Mouse (Mus musculus): Measurements from ENCODE around the gene Smurf1.

Smurf1 gene

DNA sequence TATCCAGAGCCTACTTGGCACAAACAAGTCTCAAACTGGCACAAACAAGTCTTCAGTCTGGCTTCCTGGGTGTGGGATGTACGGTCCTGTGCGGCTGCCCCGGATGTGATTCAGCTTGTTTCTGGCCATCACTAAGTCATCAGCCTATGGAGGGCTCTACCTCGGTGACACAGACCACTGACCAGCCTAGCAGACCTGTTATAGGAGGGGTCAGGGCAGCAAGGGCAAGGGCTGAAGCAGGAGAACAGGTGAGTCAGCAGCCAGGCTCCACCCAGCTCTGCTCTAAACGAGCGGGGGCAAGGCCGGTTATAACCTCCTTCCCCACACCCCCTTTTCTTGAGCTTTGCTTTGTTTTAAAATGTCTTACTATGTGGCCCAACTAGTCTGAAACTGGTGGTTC lies 11.2 kb downstream of the Smurf1 start:
- no peak for DNase-seq

DNA sequence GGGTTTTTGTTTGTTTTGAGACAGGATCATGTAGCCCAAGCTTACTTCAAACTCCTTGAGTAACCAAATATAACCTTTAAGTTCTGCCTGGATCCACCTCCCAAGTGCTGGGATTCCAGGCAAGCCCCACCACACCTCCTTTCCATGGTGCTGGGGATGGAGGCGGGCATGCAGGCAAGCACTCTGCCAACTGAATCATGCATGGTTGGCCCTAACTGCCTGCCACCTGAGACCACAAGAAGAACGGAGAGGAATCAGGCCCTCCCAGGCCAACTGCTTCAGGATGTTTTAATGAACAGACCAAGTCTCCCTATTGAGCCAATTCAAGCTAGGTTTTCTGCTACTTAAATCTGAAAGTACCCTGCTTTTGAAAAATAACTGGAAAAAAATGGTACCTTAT lies 13.1 kb downstream of the Smurf1 start:
- no peak for DNase-seq

DNA sequence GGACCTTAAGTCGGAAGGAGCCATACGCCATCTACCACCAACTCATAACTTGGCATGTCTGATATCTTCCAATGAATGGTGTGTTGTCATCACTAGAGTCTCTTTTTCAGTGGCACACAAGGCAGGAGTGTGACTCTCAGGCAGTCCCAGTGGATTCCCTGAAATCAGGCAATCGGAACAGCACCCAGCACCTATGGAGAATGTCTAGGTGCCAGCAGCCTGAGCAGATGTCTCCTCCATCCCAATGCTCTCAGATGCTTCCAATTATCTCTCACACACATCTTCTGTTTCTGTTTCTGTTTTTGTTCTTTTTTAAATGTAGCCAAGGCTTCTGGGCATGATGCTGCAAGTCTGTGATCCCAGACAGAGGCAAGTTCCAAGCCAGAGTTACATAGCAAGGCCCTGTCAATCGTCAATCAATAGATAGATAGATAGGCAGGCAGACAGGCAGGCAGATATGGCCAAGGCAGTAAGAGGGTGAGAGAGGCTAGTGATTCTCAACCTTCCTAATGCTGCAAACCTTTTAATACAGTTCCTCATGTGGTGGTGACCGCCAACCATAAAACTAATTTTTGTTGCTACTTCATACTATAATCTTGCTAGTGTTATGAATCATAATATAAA lies 15.1 kb downstream of the Smurf1 start:
- no peak for DNase-seq

DNA sequence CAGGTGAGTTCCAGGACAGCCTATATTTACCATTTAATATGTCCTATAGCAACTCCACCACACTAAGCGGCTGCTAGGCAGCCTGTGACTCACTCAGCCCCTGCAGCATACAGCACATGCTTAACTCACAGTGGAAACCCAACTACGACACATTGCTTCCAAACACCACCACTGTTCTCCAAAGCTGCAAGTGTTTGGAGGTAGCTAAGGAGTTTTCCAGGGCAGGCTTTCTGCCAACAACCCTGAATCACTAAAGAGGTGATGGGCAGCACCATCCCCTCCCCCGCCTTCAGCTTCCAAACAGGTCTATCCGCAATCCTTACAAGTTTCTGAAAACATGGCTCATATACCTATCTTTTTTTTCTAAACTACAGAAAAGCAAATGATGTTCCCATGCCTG lies 15.8 kb downstream of the Smurf1 start:
- DNase-seq, result no peak

DNA sequence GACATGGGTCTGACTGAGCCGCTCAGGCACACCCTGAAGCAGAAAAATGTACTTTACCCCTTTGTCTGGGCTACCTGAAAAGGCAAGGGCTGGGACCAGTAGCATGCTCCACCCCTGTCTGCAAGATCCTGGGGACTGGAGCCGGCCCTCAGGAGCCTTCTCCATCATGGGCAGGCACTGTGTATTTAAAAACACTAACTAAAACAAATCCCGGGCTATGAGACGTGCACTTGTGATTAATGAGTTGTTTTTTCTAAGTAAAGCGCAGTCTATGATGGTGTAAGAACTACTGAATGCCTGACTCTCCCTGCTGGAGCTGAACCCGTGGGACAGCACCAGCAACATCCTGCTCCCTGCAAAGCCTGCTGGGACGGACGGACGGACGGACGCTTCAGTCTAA lies 17.2 kb downstream of the Smurf1 start:
- DNase-seq, result no peak

DNA sequence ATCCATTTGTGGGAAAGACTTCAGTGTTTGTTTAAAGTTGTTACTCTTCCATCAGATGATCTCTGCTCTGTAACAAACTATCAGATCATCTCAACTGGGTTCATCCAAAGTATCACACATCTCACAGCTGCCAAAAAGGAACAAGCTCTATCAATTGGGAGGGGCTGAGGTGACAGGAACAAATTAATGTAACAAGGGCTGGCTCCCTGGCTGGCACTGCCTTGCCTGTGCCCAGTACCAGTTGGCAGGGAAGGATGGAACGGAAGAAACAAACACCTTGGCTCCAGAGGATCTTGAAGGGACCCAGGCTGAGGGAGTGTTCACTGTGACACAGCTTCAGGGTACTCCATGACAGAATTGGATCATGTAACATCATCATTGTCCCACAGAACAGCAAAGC lies 17.6 kb downstream of the Smurf1 start:
- DNase-seq, result no peak

DNA sequence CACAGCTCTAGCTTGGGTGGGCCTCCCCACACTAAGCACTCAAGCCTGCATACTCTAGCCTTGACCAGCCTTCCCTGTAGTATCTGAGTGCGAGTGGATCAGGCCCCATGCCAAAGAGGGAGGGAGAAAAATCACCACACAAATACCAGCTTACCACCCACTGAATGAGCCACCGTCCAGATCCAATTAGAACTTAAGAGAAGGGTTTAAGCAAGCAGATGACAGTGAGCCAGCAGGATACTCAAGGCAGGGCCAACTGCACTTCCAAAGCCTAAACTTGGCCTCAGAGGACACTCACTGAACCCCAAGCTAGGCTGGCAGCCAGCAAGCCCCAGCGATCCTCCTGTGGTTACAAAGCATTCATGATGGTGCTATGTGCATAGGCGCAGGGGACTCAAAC lies 19.6 kb downstream of the Smurf1 start:
- DNase-seq, result peak; percentile 37

DNA sequence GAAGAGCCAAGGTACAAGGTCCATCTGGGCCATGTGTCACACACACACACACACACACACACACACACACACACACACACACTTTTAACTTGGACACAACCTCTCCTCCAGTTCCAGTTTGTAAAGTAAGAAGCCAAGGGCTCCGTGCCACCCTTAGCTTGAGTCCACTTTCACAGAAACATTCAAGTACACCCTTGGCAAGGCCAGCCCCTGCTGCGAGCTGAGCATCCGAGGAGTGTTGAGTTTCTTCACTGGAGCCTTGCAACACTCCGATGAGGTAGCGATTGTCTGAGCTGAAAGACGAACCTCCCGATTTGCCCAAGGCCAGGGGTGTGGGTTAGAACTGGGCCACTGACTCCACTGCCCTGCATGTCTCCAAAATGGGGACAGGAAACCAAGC lies 20.7 kb downstream of the Smurf1 start:
- no peak for DNase-seq

DNA sequence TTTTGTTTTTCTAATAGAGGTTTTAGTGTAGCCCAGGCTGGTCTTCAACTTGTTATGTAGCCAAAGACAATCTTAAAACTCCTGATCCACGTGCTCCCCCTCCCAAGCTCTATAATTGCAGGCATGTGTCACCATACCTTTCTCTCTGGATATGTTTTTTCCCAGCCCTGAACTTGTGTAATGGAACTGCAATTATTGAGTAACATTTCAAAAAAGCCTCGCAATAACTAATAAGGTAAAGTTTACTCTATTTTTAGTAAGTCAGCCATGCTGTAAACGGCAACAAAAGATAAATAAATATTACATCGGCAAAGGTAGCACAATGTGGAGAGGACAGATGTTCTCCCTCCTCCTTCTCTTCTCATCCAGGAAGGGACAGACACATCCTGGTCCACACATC lies 21.3 kb downstream of the Smurf1 start:
- DNase-seq, result no peak

DNA sequence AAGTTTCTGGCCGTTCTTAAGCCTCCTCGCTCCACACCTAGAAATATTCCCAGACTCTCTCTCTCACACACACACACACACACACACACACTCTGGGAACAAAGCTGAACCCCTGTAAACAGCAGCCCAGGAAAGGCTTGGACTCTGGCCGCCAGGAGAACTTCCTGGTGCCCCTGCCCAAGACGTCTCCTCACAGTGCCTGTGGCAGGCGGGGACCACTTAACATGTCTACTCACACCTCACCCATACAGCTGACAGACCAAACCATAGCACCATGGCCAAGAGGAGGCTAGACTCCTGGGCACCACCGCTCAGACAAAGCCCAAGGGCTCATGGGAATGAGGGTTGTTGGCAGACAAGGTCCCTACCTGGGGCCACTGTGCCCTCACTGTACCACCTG lies 22.3 kb downstream of the Smurf1 start:
- DNase-seq, result no peak

DNA sequence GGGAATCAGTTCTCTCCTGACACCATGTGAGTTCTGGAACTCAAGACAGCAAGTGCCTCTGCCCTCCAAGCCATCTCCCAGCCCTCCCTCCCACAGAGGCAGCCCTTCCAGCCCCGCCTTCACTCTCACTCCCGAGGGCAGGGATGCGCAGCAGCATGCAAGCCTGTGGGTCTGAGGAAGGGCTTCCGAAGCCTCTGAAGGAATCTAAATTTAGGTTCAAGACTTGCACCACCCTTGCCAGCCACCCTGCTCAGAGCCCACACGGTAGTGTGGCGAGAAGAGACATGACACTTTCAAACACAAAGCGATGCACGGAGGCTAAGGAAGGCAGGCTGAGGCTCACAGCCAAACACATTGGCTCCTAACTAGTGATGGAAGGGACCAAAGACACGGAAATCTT lies 23.2 kb downstream of the Smurf1 start:
- no peak for DNase-seq

DNA sequence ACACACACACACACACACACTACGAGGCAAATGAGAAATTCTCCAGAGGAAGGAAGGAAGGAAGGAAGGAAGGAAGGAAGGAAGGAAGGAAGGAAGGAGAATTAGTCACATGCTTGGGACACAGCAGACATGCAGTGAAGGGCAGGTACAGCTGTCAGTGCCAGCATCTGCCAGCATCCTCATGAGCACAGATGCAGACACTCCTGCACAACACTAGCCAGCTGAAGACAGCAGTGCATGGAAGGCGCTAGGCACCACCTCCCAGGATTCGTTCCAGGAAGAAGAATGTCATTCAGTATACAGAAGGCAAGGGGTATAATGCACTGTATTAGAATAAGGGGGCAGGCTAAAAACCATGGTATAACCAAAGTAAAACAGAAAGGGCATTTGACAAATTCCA lies 24.7 kb downstream of the Smurf1 start:
- DNase-seq, result no peak

DNA sequence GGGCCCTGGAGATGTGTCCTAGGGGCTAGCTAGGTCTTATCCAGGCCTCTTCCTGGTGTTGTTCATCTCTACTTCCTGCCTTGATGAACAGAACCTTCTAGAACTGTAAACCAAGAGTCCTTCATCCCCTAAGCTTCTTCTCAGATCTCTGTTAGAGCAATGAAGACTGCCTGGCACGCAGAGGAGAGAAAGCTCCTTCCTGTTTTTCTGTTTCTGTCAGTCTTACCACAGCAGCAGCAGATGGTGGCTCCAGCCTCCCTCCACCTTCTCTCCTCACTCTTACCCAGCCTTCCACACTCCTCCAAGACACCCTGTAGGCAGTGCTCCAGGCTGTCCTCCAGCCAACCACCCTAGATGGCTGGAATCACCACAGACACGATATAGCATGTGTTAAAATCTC lies 28.3 kb downstream of the Smurf1 start:
- no peak for DNase-seq

DNA sequence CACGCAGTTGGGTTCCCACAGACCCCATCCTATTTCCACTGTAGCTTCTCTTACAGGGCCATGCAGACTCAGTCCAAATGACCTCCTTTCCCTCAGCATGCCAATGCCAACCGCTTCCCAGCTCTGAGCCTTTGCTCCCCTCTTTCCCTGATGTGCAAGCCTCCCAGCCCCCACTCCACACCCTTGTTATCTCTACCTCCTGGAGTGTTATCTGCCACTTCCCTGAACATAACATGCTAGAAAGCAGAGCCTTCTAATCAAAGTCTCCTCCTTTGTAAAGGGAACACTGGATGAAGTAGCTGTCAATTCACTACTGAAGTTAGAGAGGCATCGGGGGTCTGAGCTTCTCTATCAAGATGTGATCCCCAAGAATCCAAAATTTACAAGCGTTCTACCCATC lies 32.2 kb downstream of the Smurf1 start:
- DNase-seq, result no peak

DNA sequence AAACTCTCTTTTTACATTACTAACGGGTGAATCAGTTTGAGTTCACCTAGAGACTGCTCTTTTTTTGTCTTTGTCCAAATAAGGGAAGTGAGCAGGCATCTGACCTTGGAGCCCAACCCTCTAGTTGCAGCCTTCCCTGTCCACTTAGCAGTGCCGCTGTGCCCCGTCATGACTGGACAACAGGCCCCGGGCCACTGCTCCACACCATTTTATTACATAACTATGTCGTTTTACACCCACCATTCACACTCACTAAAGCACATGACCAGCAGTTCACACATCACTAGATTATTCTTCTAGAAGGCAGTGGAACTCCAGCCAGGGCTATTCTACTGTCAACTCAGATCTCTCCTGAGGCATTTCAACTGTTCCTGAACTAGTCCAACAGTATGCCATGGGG lies 33.8 kb downstream of the Smurf1 start:
- no peak for DNase-seq

DNA sequence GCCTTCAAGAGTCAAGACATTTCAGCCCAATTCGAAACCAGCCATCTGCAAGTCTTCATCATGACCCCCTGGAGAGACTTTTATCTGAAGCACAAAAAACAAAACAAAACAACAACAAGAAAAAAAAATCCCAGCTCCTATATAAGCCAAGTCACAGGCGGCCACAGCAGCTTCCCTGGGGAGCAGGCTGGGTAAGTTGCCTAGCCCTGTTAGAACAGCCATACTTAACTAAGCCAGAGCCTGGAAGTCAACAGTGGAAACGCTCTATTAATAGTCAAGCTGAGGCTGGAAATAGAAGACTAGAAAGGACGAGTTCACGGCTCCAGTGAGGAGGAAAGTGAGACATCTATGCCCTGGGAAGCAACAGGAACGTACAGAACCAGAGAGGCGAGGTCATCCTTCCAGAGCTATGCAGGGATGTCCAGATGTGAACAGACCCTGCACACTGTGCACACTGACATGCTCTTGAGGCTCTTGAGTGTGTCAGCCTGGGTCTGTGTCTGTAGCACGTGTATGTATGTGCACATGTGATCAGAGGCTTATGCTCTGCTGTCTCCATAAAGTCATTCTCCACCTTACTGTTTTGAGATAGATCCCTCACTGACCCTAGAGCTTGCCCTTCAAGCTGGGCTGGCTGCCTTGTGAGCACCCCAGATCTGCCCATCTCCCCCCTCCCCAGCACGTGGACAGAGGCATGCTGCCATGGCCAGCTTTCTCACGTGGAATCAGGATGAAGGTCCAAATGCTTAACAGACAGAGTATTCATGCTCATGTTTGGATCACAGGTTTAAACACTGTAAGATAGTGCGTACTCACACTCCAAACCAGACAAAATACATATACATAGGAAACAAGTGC lies 36.6 kb downstream of the Smurf1 start:
- DNase-seq, result no peak

DNA sequence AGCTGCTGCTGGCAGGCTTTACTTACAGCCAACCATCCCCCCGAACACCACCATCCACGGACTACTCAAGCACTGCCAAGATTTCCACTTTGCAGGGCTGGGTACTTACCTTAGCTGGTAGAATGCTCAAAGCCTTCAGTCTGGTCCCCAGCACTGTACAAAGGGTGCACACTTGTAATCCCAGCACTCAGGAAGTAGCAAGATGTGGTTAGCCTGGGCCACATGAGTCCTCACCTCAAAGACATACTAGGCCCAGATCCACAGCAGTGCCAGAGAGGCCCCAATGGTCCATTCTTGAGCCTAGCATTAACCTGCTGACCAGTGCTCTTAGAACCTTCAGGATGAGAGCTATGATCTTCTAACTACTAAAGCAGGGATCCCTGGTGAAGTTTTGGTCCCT lies 39.4 kb downstream of the Smurf1 start:
- DNase-seq, result no peak

DNA sequence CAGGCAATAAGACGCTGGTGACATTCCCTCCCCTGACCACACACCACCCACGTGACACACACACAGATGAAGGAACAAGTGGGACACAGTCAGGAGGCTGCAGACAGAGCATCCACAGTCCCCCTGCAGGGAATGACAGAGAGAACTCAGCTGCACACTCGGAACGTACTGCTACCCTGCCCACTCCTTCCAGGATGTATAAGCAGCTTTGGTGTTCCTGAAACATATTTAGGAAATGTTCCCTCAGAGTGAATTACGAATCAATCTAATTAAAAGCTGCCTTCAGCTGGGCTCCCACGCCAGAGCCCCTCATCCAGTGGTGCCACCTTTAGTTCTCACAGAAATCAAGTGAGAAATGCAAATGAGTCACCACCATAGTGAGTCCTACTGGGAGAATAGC lies 42.3 kb downstream of the Smurf1 start:
- DNase-seq, result no peak

DNA sequence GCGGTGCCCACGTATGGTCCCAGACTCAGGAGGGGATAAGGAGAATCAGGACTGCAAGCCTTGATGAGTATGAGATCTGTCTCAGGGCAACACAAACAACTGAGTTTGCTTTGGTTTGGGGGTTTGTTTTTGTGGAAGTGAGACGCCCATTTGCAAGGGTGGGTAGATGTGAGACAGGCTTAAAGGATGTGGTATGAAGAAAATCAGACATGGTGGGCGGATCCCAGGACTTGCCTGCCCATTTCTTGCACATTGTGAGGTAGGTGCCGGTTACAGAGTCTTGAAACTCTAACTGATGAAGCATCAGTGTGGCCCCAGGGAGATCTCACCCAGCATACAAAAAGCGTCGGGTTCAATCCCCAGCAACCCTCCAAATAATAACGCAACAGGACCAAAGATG lies 45.9 kb downstream of the Smurf1 start:
- DNase-seq, result no peak

DNA sequence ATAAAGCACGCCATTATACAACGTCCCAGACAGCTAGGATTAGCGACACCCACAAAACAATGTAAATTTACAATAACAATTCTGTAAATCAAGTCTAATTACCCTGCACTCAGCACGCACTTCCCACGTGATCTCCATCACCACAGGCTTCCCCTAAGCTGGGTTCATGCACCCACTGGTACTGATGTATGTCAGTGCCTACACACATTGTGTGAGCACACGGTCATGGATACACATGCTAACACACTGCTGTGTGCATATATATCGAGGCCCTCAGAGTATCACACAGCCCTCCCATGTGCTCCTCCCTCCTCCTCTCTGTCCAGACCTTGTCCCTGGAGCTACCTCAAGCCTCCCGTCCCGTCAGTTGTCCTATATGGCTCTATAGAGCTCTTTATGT lies 46.5 kb downstream of the Smurf1 start:
- no peak for DNase-seq

DNA sequence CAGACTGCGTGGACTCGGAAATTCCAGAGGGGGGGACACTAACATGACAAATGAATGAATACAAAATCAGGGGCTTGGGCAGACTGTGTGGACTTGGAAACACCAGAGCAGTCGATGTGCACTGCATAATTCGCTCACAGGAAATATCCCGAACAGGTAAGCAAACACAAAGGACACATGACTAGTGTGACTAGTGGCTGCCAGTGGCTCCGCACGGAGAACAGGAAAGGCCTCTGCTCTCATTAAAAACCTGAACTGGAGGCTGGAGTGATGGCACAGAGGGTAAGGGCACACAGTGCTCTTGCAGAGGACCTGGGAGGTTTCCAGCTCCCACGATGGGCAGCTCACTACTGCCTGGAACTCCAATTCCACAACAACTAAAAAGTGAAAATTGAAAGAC lies 47.4 kb downstream of the Smurf1 start:
- DNase-seq, result no peak

DNA sequence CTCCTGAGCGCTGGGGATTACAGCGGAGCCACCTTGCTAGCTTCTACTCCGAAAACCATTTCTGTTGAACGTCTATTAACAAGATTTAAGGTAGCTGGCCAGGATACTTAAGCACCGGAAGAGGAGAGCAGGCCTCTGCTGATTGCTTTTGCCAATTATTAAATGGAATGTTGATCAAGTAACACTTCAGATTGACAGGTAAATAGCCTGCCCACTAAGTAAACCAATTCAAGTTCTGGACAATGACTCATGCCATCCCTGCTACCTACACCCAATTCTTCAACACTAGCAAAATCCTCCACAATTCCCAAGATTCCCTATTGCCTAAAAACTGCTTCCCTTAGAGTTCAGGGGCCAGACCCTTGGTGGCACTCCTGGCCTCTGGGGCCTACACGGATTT lies 48.5 kb downstream of the Smurf1 start:
- DNase-seq, result no peak

DNA sequence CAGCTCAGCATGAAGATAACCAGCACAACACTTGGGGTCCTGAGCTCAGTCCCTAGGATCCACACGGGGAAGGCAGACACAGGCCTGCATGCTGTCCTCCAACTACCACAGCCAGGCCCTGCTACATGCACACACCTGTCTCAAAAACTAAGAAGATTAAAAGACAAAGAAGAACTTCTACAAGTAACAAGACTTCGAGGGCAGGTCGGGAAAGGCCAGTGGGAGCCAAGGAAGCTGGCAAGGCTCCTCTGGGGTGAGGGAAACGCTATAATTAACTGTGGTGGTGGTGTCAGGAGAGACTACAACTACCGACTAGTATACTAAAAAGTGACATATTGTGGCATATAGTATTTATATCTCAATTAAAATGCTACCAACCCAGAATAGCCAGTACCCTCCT lies 49.8 kb downstream of the Smurf1 start:
- DNase-seq, result no peak

DNA sequence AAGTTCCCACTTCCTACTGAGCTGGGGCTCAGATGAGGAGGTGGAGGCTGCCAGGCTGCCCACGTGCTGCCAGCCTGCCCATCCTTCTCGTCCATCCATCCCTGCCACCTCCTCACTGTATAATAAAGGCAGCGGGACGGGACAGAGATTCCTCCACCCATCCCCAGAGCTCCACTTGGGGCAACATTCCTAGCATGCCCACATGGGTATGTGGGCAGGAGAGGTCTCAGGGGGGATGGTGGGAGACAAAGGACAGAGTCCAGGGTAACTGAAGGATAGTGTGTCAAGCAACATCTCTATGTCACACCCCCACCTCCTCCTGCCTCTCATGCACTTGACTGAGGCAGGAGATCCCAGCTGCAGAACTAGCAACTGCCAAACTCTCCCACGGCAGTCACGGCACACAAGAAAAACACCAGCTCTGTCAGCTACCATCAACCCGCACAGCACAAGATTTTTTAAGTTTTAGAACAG lies 51.2 kb downstream of the Smurf1 start:
- DNase-seq, result no peak

DNA sequence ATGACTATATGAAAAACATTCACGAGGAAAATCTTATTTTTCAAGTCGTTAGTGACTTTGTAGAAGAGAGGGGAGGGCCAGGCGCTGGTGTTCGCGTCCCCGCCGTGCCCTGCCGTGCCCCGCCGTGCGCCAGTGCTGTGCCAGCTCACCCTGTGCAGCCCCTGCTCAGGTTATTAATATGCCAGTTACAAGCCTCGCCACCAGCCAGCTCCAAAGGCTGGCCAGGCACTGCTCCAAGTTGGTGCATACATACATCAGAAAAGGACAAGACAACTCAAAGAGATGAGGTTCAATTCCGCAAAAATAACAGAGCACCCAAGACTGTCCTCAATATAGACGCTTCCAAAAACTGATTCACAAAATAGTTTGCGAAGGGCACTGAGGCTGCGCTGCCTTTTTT lies 51.7 kb downstream of the Smurf1 start:
- peak; percentile 25 for DNase-seq
